Mouse (Mus musculus): ENCODE data around the gene Adh4.
"Not testable (repeated sequence)": the region's sequence is repeated elsewhere in the genome, so short reads cannot be mapped to it uniquely, and the experiment has no call there.

Adh4 gene

DNA sequence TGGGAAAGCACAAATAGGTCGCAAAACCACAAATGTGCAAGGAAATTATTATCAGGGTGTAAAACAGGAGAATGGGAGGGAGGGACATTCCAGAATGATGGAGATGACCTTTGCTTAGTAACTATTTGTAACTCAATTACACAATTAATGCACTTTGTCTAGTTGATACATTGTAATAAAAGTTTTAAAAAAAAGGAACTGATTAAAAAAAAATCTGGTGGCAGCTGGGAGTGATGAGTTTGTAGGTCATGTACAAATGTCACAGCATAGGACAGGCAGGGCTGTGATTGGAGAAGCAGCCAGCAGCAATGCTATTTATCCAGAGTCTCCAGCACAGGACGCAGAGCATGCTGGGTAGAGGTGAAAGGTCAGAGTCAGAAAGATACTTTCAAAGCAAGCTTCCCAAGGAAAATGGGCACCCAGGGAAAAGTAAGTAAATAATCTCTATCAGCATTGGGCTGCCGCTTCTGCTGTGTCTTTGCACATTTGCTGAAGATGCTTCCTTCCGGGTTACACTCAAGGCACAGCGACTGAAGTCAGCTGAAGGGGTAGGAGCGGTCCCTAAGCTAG lies at the start of gene Adh4:
Adh4 (plus strand) TSS at position 346 of the 570 bp plus-strand sequence.
- no peak for DNase-seq (ENCODE audit: low read depth)

DNA sequence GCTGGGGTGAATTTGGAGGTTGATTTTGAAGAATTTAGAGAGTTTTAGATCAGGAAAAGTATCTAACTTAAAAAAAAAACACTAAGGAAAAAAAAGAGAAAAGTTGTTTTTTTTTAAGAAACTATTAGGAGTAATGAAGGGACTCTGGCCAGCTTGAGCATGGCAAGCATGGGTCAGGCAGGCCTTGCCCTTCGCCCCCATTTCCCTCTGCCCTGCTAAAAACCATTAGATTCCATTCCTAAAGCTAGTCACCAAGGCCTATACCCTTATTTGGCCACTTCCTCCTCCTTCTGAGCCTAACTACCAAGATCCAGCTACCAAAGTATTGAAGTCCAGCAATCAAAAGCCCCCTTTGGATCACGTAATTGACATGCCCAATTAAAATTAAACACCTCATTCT lies 49.1 kb upstream of the Adh4 start:
- DNase-seq (ENCODE audit: low read depth) = no peak

DNA sequence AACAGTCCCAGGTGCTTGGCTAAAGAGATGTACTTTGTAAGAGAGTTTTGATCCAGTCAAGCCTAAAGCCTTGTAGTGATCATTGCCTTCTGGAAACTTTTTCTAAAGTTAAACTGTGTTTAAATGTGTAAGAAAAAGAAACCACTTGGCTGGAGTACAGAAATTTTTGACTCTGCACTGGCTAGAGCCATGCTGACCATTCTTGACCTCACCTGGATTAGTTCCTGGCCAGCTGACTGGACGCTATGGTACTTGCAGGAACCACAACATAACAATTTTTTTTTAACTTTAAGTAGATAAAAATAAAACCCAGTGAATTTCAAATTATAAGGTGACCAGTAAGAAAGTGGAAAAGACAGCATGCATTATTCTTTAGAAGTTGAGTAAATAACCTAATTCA lies 45.7 kb upstream of the Adh4 start:
- DNase-seq (ENCODE audit: low read depth) = no peak

DNA sequence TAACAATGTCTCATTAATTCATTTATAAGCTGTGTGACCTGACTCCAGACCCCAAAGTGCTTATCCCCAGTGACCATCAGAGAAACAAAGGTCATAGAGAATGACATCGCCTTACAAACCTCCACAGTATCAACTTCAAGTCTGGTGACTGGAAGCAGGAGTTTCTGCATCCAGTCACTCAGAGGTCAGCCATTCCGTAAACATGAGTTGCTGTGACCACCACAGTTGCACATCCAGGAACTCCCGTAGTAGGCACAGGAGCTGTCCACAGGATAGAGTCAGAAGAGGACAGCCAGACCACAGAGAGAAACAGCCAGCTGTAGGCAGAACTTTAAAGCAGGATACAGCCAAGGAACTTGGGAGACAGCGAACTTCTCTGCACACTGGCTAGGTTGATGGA lies 45.0 kb upstream of the Adh4 start:
- DNase-seq (ENCODE audit: low read depth) = not testable (repeated sequence)

DNA sequence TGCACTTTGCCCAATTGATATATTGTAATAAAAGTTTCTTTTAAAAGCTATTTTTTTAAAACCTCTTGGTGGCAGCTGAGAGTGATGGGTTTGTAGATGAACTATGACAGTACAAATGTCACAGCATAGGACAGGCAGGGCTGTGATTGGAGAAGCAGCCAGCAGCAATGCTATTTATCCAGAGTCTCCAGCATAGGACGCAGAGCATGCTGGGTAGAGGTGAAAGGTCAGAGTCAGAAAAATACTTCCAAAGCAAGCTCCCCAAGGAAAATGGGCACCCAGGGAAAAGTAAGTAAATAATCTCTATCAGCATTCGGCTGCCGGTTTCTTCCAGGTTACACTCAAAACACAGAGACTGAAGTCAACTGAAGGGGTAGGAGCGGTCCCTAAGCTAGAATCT lies 41.3 kb upstream of the Adh4 start:
- no peak for DNase-seq (ENCODE audit: low read depth)

DNA sequence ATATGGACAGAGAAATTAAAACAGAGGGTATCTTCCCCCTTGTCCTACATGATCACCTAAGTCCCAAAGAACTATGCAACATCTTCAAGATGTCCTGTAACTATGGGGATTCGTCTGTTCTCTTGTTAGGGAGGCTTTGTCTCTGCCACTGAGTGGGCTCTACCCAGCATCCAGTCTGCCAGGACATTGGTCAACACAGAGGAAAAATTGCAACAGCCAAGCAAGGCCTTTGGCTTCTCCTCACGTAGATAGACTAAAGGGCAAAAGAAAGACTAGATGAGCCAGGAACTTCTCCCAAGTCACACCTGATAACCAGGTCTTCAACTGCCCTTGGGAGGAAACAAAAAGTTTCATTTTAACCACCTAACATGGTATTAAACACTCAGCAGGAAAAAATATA lies 40.1 kb upstream of the Adh4 start:
- DNase-seq (ENCODE audit: low read depth) = no peak

DNA sequence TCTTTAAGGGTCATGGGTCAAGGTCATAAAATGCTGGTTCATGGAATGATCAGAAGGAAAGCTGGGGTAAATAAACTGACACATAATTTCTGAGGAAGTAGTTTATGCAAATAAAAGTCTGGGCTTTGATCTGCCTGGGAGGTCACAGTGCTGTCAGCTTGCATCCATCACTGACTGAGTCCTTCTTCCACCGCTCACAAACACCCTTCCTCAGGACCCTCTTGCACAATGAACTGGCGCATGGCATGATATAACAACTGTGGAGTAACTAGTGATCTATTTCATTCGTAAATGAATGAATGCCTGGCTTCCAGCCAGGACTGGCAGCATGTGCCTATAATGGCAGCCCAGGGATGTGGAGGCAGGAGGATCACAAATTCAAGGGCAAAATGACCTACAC lies 34.1 kb upstream of the Adh4 start:
- no peak for DNase-seq (ENCODE audit: low read depth)

DNA sequence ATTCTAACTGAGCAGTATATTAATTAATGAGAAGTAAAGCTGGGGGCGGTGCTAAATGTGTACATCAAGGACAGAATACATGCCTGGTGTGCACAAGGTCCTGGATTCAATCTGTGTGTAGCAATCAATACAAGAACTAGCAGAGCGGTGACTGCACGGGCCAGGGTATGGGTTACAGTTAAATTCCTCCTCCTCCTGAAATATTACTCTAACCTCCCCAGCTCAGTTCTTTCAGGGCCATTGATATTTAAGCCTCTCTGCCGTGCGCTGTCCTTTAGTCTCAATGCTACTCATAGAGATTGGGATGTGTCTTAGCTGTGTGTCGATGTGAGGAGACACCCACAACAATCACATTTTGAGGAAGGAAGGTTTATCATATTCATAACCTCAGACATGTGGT lies 28.1 kb upstream of the Adh4 start:
- no peak for DNase-seq (ENCODE audit: low read depth)

DNA sequence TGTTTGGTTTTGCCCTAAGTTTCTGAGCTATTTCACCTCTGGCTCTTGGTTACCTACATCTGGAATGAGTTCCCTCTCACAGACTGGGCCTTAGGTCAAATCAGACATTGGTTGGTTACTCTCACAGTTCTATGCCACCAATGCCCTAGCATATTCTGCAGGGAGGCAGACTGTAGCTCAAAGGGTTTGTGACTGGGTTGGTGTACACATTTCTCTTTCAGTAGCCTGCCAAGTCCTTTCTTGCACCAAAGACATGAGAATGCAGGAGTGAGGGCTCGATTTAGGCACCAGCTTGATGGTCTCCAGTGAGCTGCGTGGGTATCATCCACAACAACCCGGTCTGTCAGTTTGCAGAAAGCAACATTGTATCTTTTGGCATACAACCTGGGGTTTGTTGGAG lies 10.4 kb upstream of the Adh4 start:
- no peak for DNase-seq (ENCODE audit: low read depth)

DNA sequence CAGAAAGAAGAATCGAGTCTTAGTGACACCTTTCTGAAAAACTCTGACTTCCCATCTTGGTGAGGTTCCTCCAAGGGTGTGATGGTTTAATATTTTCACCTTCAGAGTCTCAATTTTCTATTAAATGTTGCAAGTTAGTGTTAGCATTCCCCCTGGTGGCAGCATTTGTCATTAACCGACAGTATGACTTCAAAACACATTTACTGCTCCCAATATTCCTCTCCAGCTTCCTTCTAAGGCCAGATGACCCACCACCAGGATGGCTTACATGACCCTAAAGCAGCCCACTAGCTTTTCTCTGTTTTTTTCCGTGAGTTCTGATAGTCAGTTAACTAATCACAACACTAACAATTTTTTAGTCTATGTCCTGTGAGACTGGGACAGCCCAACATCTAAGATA lies 9.9 kb upstream of the Adh4 start:
- peak; percentile 50 for DNase-seq (ENCODE audit: low read depth)

DNA sequence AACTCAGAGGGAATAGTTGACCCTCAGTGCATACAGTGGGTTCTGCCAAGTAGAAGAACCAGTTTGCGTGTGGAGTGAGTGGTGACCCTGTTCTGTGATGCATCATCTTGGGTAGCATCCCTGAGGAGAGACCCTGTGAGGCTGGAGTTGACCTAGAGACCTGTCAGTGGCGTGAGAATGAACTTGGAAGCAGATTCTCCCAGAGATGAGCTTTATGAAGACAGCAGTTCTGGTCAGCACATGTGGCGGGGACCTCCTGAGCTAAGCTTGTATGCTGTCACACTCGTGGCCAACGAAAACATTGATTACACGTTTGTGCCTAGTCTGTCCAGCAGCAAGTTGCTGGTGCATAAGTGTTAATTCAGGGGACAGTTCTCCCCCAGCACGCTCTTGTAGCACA lies 9.4 kb upstream of the Adh4 start:
- DNase-seq (ENCODE audit: low read depth) = no peak

DNA sequence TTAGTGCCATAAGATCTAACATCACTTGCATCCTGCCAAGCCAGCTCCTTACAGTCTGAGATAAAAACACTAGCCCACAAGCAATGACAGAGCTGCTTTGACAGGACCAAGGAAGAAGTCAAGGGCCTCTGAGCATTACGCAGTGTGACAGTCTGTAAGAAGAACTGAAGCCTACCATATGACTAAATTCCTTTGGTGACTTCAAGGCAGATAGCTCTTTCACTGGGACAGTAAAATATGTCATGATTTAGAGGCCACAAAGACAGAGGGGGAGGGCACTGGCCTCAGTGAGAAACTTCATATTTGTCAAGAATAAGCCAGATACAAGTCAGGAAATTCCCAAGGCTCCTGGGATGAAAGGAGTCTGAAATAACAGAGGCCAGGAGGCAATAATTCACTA lies 7.3 kb upstream of the Adh4 start:
- no peak for DNase-seq (ENCODE audit: low read depth)

DNA sequence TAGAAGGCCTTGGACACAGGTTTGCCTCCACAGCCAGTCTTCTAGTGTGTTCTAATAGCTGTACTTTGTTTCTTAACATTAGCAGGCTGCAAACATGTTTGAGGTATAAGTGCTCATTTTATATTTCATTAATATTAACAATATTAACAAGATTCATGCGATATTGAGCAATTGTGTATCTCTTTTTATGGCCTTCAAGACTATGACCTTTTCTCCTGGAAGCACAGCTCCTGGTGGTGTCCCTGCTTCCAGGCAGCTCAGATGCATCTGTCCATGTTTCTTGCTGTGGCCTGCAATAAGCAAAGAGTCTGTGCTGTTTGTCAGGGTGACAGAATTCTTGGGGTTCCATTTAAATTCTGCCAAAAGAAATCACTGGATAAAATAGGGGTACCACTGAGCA lies 5.7 kb upstream of the Adh4 start:
- no peak for DNase-seq (ENCODE audit: low read depth)

DNA sequence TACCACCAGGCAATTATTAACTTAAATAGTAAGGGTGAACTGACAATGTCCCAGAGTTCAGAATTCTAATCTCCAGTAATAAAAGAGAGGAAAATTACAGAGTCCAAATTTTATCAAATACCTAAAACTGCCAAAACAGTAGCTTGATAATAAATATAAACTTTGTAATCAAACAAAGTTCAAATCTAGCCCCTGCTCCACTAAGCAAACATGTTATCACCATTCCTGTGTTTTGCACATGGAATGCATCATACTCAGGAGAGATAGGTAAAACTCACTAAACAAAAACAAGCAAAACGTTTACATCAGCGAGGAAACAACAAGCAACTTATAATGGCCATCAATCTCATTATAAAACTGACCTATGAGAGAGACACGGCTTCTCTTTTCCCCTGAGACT lies 5.1 kb upstream of the Adh4 start:
- no peak for DNase-seq (ENCODE audit: low read depth)

DNA sequence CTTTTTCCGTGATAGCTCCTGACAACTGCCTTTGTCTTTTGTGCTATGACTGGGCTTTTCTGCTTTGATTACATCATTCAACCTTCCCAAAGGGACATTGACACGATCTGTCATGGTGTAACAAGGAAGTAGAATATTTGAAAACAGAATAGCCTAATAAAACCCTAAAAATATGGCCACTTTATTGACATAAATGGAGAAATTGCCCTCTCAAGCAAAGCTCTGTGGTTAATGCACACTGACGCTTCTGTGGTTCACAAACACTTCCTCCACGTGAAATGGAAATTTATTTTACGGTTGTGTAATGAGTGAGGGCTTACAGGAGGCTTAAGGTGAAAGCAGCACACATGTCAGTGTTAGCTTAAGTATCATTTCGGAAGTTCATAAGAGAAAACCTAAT lies 4.1 kb downstream of the Adh4 start:
- DNase-seq (ENCODE audit: low read depth) = peak; percentile 44

DNA sequence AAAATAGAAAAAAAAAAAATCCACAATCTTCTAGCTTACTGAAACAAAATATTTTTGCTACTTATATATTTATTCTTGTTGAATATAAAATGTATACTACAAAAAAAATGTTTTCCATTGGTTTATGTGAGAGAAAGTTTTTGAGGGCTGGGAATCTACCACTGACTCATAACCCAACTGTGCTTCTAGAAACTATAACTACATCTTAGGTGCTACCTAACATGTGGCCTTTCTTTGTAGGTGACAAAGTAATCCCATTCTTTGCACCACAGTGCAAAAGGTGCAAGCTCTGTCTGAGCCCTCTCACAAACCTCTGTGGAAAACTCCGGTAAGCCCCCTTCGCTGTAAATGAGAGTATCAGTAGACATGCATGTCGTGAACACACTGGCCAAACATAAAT lies 5.1 kb downstream of the Adh4 start:
- DNase-seq (ENCODE audit: low read depth) = no peak

DNA sequence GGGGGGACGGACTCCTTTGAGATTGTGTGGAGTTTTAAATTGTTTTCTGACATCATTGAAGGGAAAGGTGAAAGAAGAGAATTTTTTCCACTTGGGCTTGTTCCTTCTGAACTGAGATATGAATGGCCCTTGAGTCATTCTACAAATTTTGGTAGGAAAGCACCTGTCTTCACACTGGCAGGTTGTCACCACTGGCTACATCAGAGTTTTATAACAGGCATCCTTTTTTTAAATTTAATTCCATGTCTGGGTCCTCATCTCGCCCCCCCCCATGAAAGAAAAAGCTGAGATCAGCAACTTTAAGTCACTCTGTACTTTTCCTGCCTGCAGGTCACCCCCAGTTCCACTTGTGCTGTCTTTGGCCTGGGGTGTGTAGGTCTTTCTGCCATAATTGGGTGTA lies 8.4 kb downstream of the Adh4 start:
- no peak for DNase-seq (ENCODE audit: low read depth)

DNA sequence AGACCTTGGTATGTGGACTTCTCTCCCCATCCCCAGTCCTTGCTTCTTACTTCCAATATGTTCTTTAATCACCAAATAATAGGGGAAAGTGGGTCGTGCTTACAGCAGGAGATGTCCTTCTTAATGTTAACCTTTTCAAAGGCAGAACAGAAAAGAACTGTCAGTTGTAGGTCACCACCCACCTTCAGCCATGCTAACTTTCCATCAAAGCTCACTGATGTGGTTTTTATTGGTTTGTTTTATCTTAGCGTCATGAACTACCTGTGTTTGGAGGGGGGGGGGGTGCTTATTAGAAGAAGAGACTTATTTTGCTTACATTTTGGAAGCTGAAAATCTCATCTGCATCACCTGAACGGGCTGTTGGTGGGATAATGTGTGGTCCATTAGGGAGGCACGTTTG lies 9.0 kb downstream of the Adh4 start:
- peak; percentile 44 for DNase-seq (ENCODE audit: low read depth)

DNA sequence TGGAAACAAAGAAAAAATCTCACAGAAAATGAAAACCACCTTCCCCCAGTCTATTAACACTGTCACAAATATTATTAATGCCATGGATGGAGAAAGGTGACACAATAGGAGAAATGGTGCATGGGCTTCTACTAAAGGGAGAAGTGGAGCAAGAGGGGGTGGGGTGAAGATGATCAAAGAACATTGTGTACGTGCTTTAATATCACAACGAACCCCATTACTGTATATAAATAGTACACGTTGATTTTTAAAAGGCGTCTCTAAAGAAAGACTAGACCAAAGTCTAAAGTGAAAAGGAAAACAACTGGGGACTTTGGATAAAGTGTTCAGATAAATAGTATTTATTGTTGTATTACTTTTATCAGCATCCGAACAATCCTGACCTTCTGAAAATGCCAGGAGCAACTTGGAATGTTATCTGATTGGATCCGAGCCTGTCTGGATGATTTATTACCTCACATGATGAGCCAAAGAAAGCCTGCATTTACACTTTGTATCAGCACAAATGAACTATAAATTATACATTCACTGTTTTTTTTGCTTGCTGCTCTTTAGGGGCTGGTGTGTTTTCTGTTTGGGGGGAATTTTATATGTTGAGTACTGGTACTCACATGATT lies 15.2 kb downstream of the Adh4 start:
- DNase-seq (ENCODE audit: low read depth) = no peak

DNA sequence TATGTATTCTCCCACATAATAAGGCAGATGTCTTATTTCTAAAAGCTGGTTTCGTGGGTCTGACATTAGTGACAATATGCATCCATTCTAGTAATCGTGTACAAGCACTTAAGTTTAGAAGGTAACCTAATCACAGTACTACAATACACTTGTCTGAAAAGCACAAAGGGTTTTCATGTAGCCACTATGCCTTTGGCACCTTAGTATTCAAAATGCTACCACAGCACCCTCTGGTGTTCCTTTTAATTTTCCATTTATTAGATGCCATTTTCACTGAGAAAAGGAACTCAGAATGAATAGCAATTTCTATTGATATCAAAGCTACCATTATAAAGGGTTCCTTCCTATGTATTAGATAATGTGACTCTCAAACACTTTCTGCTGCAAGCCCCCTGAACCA lies 16.6 kb downstream of the Adh4 start:
- DNase-seq (ENCODE audit: low read depth) = peak; percentile 66

DNA sequence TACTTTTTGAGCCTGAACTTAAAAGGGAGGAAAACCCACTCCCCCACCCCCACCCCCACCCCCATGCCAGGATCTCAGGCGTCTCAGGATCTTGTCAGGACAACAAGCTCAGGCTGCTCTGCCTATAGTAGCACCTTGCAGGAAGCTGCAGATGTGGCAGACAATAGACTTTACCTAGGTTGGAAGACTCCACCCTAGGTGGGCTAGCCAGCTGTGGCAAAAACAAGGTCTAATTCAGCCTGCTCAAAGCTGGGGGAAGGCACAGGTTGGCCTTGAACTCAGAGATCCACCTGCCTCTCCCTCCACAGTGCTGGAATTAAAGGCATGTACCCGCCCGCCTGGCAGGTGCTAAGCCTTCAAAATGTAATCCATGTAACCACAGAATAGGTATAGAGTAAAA lies 23.4 kb downstream of the Adh4 start:
- no peak for DNase-seq (ENCODE audit: low read depth)

DNA sequence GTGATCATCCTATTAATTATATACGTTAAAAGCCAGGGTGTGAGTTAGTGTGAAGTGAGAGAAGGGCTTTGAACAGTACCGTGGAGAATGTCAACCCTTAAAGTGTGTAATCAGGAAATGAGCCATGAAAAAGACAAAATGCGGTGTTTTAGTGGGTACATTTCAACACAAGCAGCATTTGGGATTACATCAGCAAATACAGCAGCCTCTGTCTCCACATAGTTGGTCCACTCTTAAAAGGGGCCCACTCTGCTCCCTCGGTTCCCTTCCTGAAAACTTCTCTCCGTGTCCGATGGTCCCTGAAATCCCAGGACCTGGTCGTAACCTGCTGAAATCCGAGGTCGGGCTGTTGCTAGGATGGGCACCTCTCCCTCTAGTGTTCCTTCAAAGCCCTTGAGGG lies 26.9 kb downstream of the Adh4 start:
- DNase-seq (ENCODE audit: low read depth) = no peak

DNA sequence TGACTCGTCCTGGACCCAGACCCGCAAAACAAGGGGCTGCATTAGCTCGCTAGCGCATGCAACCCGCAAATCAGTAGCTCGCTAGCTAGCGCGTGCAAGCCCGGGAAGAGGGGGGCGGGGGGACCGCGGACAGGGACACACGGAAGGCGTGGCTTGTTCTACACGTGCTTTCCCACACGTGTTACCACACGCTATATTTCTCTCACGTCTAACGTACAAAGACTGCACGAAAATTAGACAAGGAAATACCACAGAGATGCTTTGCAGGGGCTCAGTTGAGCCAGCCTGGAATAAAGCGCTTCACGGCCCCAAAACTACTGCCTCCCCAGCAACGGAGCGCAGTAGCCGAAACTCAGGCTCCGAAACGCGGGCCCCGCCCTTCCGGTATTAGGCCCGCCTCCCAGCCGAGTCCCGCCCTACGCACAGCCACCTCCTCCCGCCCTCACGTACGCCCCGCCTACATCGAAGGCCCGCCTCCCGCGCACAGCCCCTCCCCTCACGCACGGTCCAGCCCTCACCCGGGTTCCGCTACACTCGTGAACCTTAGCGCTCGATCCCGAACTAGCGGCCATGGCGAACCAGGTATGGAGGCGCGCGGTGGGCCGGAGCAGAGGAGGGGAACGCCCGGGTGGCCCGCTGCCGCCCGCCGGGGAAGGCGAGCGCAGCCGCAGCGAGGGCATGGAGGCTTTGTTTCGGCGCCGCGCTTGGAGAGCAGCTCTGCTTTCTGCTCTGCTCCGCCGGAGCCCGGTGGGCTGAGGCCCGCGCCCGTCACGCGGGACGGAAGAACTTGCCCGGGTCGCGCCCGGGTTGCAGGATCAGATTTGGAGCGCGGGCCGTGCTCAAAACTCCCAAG lies 27.6 kb downstream of the Adh4 start, which contains the start of gene Adh5:
Adh5 (plus strand) TSS at position 482 of the 853 bp plus-strand sequence.
- DNase-seq (ENCODE audit: low read depth) = peak; percentile 98

DNA sequence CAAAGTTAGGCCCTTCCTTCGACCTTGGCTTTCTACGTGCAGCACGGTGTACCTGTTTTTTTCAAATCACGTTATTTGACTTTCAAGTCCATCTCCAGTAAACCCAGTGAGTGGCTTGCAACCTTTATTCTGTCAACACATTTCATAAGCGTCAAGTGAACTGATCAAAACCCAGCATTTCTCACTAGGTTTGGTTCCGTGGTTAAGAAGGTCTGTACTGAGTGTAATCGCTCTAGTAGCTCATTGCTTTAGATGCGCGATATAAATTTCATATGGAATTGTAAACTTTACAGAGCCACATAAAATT lies 28.2 kb downstream of the Adh4 start:
- DNase-seq (ENCODE audit: low read depth) = no peak

All from naive thymus-derived CD4-positive, alpha-beta T cell, adult 2 months (primary cell).